Mouse (Mus musculus) induced T-regulatory cell, adult 2 months (primary cell): ENCODE results near the gene Banf1.
"Not testable (repeated sequence)": the region's sequence is repeated elsewhere in the genome, so short reads cannot be mapped to it uniquely, and the experiment has no call there.

Source experiments
- DNase-seq: peaks from one replicate; pipeline ENCODE4 v3.0.0-alpha.2; 2012; ENCODE audit warnings: low read depth

Gene Banf1

GRCm38 (mm10) chr19:5374177-5374576, 7.2 kb upstream of the Banf1 start:
- no peak for DNase-seq

GRCm38 (mm10) chr19:5372724-5373123, 5.8 kb upstream of the Banf1 start:
- DNase-seq = no peak

- DNase-seq = no peak
Measured at GRCm38 (mm10) chr19:5370932-5371331, 4.0 kb upstream of the Banf1 start.

- peak; percentile 75 for DNase-seq
Measured at GRCm38 (mm10) chr19:5367455-5367854, 487 bp upstream of the Banf1 start.

- DNase-seq = peak; percentile 99
Measured at GRCm38 (mm10) chr19:5366175-5367052, 554 bp downstream of the Banf1 start, which contains the start of gene Eif1ad. TSS of gene Eif1ad (plus strand) at chr19:5366741.

GRCm38 (mm10) chr19:5365751-5366150, 1.2 kb downstream of the Banf1 start:
- no peak for DNase-seq

- peak; percentile 69 for DNase-seq
Measured at GRCm38 (mm10) chr19:5364124-5364523, 2.8 kb downstream of the Banf1 start.

GRCm38 (mm10) chr19:5362186-5362585, 4.8 kb downstream of the Banf1 start:
- DNase-seq = no peak

- DNase-seq = peak; percentile 29
Measured at GRCm38 (mm10) chr19:5356080-5356479, 10.9 kb downstream of the Banf1 start.

GRCm38 (mm10) chr19:5353609-5354008, 13.4 kb downstream of the Banf1 start:
- DNase-seq = no peak

- DNase-seq = not testable (repeated sequence)
Measured at GRCm38 (mm10) chr19:5349502-5349873, 17.5 kb downstream of the Banf1 start, which contains the start of gene Cst6. TSS of gene Cst6 (minus strand) at chr19:5349574.

- DNase-seq = peak; percentile 74
Measured at GRCm38 (mm10) chr19:5348526-5349501, 18.2 kb downstream of the Banf1 start.

- no peak for DNase-seq
Measured at GRCm38 (mm10) chr19:5348064-5348463, 18.9 kb downstream of the Banf1 start.

GRCm38 (mm10) chr19:5345297-5346131, 21.5 kb downstream of the Banf1 start:
- no peak for DNase-seq

GRCm38 (mm10) chr19:5341360-5341759, 25.6 kb downstream of the Banf1 start:
- DNase-seq = no peak

GRCm38 (mm10) chr19:5337975-5338374, 29.0 kb downstream of the Banf1 start:
- DNase-seq = peak; percentile 88

GRCm38 (mm10) chr19:5335441-5335840, 31.5 kb downstream of the Banf1 start, which contains the start of gene Catsper1:
TSS of gene Catsper1 (plus strand) at chr19:5335741.
- no peak for DNase-seq

- no peak for DNase-seq
Measured at GRCm38 (mm10) chr19:5334741-5335140, 32.2 kb downstream of the Banf1 start.

GRCm38 (mm10) chr19:5327970-5328369, 39.0 kb downstream of the Banf1 start:
- no peak for DNase-seq

GRCm38 (mm10) chr19:5323801-5324200, 43.2 kb downstream of the Banf1 start:
- DNase-seq = peak; percentile 68
